Mouse (Mus musculus): ENCODE measurements around the gene Tbc1d2. TPM values are rescaled to one million over a fixed set of nuclear protein-coding genes. Genes with fewer than 3 reads are reported as not detected.
A peak's percentile ranks its signal among the peaks of the same experiment; 100 is the strongest.

The Tbc1d2 gene
- polyA plus RNA-seq, 1 experiment from 2014 or later, result 1.8 TPM

DNA sequence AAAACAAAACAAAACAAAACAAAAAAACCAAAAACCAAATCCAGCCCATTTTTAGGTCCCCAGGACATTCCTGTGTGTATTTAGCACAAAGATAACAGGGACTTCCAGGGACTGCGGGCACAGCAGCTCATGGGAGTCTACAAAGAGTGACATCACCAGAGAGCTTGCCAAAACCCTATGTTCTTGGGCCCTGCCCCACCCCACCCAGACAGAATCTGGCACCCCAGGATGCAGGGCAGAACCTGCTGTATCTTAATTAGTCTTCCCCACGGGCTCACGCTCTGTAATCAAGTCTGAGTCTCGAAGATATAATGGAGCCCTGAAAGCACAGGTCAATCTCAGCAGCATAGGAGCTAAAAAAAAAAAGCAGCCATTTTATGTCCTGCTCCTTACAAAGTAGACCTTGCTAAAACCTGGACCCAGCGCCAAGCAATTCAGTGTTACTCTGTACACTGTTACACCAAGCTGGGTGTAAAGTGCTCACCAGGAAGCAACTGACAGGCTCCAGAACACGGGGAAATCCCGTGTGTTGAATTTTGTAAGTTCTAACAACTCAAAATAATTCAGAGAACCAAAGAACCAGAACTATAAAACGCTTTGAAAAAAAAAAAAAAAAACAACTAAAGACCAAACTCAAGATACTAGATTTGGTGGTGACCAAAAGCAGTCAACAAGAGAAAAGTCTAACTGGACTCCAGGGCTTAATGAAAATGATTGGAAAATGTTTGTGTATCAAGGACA lies 82.9 kb downstream of the Tbc1d2 start:
- no peak overlapping the region for H3K4me3 ChIP-seq (ENCODE audit: low read depth, low read length)
- 76% methylated on average over 8 of the region's 8 CpGs for WGBS
- no peak overlapping the region for H3K4me2 ChIP-seq (ENCODE audit: low read depth, low read length)
- no peaks in the 10 kb centered on the region for H3K4me1 ChIP-seq (ENCODE audit: control insufficient read depth, insufficient read depth, low read length)
- 0 out of 2 replicates have a peak, but pooled peaks cover 8% of the 10 kb centered on the region for H3K9me3 ChIP-seq (ENCODE audit: control insufficient read depth, low read length)
- DNase-seq (ENCODE audit: low spot score), result no peak
- H3K27me3 ChIP-seq (replicated peaks; ENCODE audit: control insufficient read depth, insufficient read depth, low read length), result no peaks in the 10 kb centered on the region
- H3K27ac ChIP-seq (replicated peaks; ENCODE audit: low read depth, low read length), result no peak overlapping the region
- H3K9ac ChIP-seq (ENCODE audit: low read depth, low read length), result no peak overlapping the region
- ATAC-seq (ENCODE audit: low read depth), result no peak
- H3K36me3 ChIP-seq (ENCODE audit: control insufficient read depth, insufficient read depth, low read length), result no peaks in the 10 kb centered on the region

DNA sequence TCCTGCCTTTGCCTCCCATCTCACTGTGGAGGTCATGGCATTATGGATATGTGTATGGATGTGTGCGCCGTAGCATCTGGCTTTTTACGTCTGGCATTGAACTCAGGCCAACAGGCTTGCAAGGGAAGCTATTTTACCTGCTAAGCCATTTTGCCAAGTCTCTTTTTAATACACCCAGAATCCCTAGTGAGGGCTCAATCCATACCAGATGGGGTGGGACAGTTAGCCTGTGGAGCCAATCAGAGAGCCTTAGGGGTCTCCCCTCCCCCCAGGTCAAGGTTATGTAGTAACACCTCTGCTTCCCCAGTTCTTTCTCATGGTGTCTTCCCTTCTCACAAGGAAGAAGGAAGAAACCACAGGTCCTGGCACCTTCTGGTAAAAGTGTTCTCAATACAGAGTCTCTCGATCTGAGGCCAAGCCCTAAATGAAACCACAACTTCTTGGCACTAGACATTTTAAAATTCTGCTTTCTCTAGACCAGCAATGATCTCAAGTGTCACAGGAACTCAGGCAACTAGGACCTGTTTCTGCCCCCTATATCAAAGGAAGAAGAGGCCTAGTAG lies 84.5 kb downstream of the Tbc1d2 start:
- WGBS, result 77% methylated on average over 4 of the region's 4 CpGs
- Histone ChIP-seq H3K27me3 (replicated peaks; ENCODE audit: control insufficient read depth, insufficient read depth, low read length) (no peaks in the 10 kb centered on the region), H3K4me3 (ENCODE audit: low read depth, low read length) (no peak overlapping the region), H3K9ac (ENCODE audit: low read depth, low read length) (no peak overlapping the region), H3K27ac (replicated peaks; ENCODE audit: low read depth, low read length) (no peak overlapping the region), H3K4me1 (ENCODE audit: control insufficient read depth, insufficient read depth, low read length) (no peaks in the 10 kb centered on the region), H3K36me3 (ENCODE audit: control insufficient read depth, insufficient read depth, low read length) (no peaks in the 10 kb centered on the region), H3K4me2 (ENCODE audit: low read depth, low read length) (no peak overlapping the region), H3K9me3 (ENCODE audit: control insufficient read depth, low read length) (no peaks in the 10 kb centered on the region)
- ATAC-seq (ENCODE audit: low read depth) (no peak), DNase-seq (ENCODE audit: low spot score) (no peak)

GRCm38 (mm10) chr4:46564247-46564646 lies 85.8 kb downstream of the Tbc1d2 start:
- no peak for ATAC-seq (ENCODE audit: low read depth)
- Histone ChIP-seq H3K36me3 (ENCODE audit: control insufficient read depth, insufficient read depth, low read length) (no peaks in the 10 kb centered on the region), H3K9ac (ENCODE audit: low read depth, low read length) (no peak overlapping the region), H3K4me2 (ENCODE audit: low read depth, low read length) (no peak overlapping the region), H3K27ac (replicated peaks; ENCODE audit: low read depth, low read length) (no peak overlapping the region), H3K4me1 (ENCODE audit: control insufficient read depth, insufficient read depth, low read length) (no peaks in the 10 kb centered on the region), H3K4me3 (ENCODE audit: low read depth, low read length) (no peak overlapping the region), H3K9me3 (ENCODE audit: control insufficient read depth, low read length) (no peaks in the 10 kb centered on the region), H3K27me3 (replicated peaks; ENCODE audit: control insufficient read depth, insufficient read depth, low read length) (no peaks in the 10 kb centered on the region)
- no peak for DNase-seq (ENCODE audit: low spot score)
- 92% methylated on average over 4 of the region's 4 CpGs for WGBS

DNA sequence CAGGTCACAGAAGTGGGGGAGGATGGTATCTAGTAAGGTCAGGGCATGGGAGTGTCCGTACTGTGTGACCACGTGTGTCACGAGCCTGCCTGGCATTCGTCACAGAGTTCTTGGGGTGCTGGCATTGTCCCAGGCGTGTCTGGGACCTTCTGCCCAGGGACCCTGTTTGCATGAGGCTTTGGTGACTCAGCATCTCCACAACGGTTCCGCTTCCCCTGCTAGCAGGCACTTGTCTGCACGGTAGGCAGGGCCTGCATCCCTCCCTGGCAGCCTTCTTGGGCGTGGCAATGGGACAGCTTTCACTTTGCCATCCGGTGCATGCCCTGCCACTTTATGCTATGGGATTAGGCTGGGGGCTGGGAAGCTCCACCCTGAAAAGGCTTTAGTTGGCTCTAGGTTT lies 86.2 kb downstream of the Tbc1d2 start:
- Histone ChIP-seq H3K27me3 (replicated peaks; ENCODE audit: control insufficient read depth, insufficient read depth, low read length) (no peaks in the 10 kb centered on the region), H3K4me3 (ENCODE audit: low read depth, low read length) (no peak overlapping the region), H3K4me1 (ENCODE audit: control insufficient read depth, insufficient read depth, low read length) (no peaks in the 10 kb centered on the region), H3K9me3 (ENCODE audit: control insufficient read depth, low read length) (no peaks in the 10 kb centered on the region), H3K36me3 (ENCODE audit: control insufficient read depth, insufficient read depth, low read length) (no peaks in the 10 kb centered on the region), H3K9ac (ENCODE audit: low read depth, low read length) (no peak overlapping the region), H3K4me2 (ENCODE audit: low read depth, low read length) (no peak overlapping the region), H3K27ac (replicated peaks; ENCODE audit: low read depth, low read length) (no peak overlapping the region)
- DNase-seq (ENCODE audit: low spot score) (peak; percentile 46), ATAC-seq (ENCODE audit: low read depth) (no peak)
- WGBS, result 77% methylated on average over 10 of the region's 10 CpGs

- DNase-seq (ENCODE audit: low spot score), result no peak
- H3K27ac ChIP-seq (replicated peaks; ENCODE audit: low read depth, low read length), result no peak overlapping the region
- no peaks in the 10 kb centered on the region for H3K27me3 ChIP-seq (replicated peaks; ENCODE audit: control insufficient read depth, insufficient read depth, low read length)
- WGBS, result 92% methylated on average over 14 of the region's 14 CpGs
- no peaks in the 10 kb centered on the region for H3K4me1 ChIP-seq (ENCODE audit: control insufficient read depth, insufficient read depth, low read length)
- H3K9me3 ChIP-seq (ENCODE audit: control insufficient read depth, low read length), result no peaks in the 10 kb centered on the region
- no peak overlapping the region for H3K9ac ChIP-seq (ENCODE audit: low read depth, low read length)
- H3K36me3 ChIP-seq (ENCODE audit: control insufficient read depth, insufficient read depth, low read length), result no peaks in the 10 kb centered on the region
- no peak overlapping the region for H3K4me2 ChIP-seq (ENCODE audit: low read depth, low read length)
- ATAC-seq (ENCODE audit: low read depth), result no peak
- H3K4me3 ChIP-seq (ENCODE audit: low read depth, low read length), result no peak overlapping the region
Measured at GRCm38 (mm10) chr4:46562841-46563240, 87.2 kb downstream of the Tbc1d2 start.

DNA sequence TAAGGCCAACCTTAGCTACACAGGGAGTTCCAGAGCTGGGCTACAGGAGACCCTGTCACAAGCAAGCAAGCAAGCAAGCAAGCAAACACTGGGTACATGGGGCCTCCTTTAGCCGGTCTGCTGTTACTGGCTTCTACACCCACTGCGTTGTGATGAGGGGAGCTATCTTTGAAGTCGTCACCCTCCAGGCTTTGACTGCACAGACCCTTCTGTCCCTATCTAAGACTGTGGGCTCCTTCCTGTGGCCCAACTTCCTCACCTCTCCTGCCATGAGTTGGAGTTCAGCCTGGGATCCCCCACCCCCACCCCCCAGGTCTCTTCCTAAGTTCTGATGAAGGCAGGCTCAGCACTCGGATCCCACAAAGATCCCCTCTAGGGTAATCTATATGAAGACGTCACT lies 88.0 kb downstream of the Tbc1d2 start:
- no peaks in the 10 kb centered on the region for H3K9me3 ChIP-seq (ENCODE audit: control insufficient read depth, low read length)
- H3K27ac ChIP-seq (replicated peaks; ENCODE audit: low read depth, low read length), result no peak overlapping the region
- ATAC-seq (ENCODE audit: low read depth), result no peak
- H3K9ac ChIP-seq (ENCODE audit: low read depth, low read length), result no peak overlapping the region
- H3K4me1 ChIP-seq (ENCODE audit: control insufficient read depth, insufficient read depth, low read length), result no peaks in the 10 kb centered on the region
- no peaks in the 10 kb centered on the region for H3K27me3 ChIP-seq (replicated peaks; ENCODE audit: control insufficient read depth, insufficient read depth, low read length)
- no peak overlapping the region for H3K4me3 ChIP-seq (ENCODE audit: low read depth, low read length)
- WGBS, result 71% methylated on average over 5 of the region's 5 CpGs
- DNase-seq (ENCODE audit: low spot score), result no peak
- H3K4me2 ChIP-seq (ENCODE audit: low read depth, low read length), result no peak overlapping the region
- no peaks in the 10 kb centered on the region for H3K36me3 ChIP-seq (ENCODE audit: control insufficient read depth, insufficient read depth, low read length)

DNA sequence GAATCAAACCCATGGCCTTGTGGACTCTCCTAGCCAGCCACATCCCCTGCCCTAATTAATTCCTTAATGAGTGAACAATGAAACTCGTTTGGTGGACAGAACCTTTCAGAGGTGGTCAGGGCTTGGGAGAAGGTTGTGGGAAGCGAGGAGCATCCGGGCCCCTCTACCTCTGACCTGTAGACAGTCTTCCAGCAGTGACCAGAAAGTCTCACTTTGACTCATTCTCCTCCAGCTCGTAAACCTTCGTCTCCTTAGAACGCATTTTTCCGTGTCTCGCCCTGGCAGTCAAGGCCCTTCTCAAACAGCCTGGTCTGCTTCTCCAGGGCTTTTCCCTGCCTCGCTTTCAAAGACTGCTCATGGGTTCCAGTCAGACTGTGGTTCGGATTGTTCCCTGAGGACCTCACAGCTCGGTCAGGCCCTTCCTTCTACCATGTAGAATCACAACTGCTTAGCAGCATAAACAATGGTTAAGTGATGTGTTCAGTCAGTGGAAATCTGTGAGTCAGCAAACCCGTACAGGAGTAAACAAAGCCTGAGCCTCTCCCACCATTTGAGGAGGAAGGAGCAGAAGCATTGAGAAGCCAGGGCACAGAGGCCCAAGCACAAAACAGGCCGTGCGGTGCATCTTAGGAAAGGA lies 89.8 kb downstream of the Tbc1d2 start:
- Histone ChIP-seq H3K4me3 (ENCODE audit: low read depth, low read length) (no peak overlapping the region), H3K36me3 (ENCODE audit: control insufficient read depth, insufficient read depth, low read length) (no peaks in the 10 kb centered on the region), H3K4me2 (ENCODE audit: low read depth, low read length) (no peak overlapping the region), H3K27me3 (replicated peaks; ENCODE audit: control insufficient read depth, insufficient read depth, low read length) (no peaks in the 10 kb centered on the region), H3K9ac (ENCODE audit: low read depth, low read length) (no peak overlapping the region), H3K9me3 (ENCODE audit: control insufficient read depth, low read length) (no peaks in the 10 kb centered on the region), H3K4me1 (ENCODE audit: control insufficient read depth, insufficient read depth, low read length) (no peaks in the 10 kb centered on the region), H3K27ac (replicated peaks; ENCODE audit: low read depth, low read length) (no peak overlapping the region)
- WGBS, result 81% methylated on average over 14 of the region's 14 CpGs
- DNase-seq (ENCODE audit: low spot score), result no peak
- ATAC-seq (ENCODE audit: low read depth), result no peak

GRCm38 (mm10) chr4:46558672-46559667 lies 91.0 kb downstream of the Tbc1d2 start:
- ATAC-seq (ENCODE audit: low read depth), result no peak

More at GRCm38 (mm10) chr4:46558672-46559667, 91.0 kb downstream of the Tbc1d2 start:
- no peak for DNase-seq (ENCODE audit: low spot score)
- no peaks in the 10 kb centered on the region for H3K27me3 ChIP-seq (replicated peaks; ENCODE audit: control insufficient read depth, insufficient read depth, low read length)
- H3K9ac ChIP-seq (ENCODE audit: low read depth, low read length), result no peak overlapping the region
- no peak overlapping the region for H3K4me2 ChIP-seq (ENCODE audit: low read depth, low read length)
- WGBS, result 78% methylated on average over 22 of the region's 22 CpGs
- H3K27ac ChIP-seq (replicated peaks; ENCODE audit: low read depth, low read length), result no peak overlapping the region
- H3K4me1 ChIP-seq (ENCODE audit: control insufficient read depth, insufficient read depth, low read length), result no peaks in the 10 kb centered on the region
- no peak overlapping the region for H3K4me3 ChIP-seq (ENCODE audit: low read depth, low read length)
- H3K9me3 ChIP-seq (ENCODE audit: control insufficient read depth, low read length), result no peaks in the 10 kb centered on the region
- H3K36me3 ChIP-seq (ENCODE audit: control insufficient read depth, insufficient read depth, low read length), result no peaks in the 10 kb centered on the region
